Mouse (Mus musculus) olfactory bulb, adult 2 months (tissue): Measurements from ENCODE around the gene Bik. TPM values are rescaled to one million over a fixed set of nuclear protein-coding genes. Genes with fewer than 3 reads are reported as not detected.

Source experiments
- H3K27ac ChIP-seq: fragments of 200-500 bp; 2 replicates; pipeline ENCODE4 v1.5.1; 2012; ENCODE audit warnings: low read depth, low read length; ENCODE audit not compliant: insufficient read depth
- H3K4me1 ChIP-seq: fragments of 200-500 bp; 2 replicates; pipeline ENCODE4 v1.6.1; 2012; ENCODE audit warnings: low read length; ENCODE audit not compliant: control insufficient read depth, insufficient read depth
- H3K4me3 ChIP-seq: fragments of 200-500 bp; 2 replicates; pipeline ENCODE4 v1.5.1; 2012; ENCODE audit warnings: mild to moderate bottlenecking, low read depth, low read length, moderate library complexity; ENCODE audit not compliant: insufficient read depth
- CTCF ChIP-seq: fragments of 200-500 bp; IDR thresholded peaks from 2 replicates; pipeline ENCODE4 v1.5.1; 2012; ENCODE audit warnings: low read depth, mild to moderate bottlenecking, low read length, moderate library complexity; ENCODE audit not compliant: insufficient read depth
- POLR2A ChIP-seq: fragments of 200-500 bp; IDR thresholded peaks from 2 replicates; pipeline ENCODE4 v1.6.1; 2012; ENCODE audit warnings: mild to moderate bottlenecking, low read depth, low read length, moderate library complexity; ENCODE audit not compliant: insufficient read depth
- WGBS: fragments of 180-500 bp; shearing (Covaris S2); methylation state at CpG from one replicate; pipeline ENCODE4 v1.1.7; 2018; 5-methylcytosine and 5-hydroxymethylcytosine counted together
- polyA plus RNA-seq: library from polyadenylated mRNA; stranded (reverse); fragments of >200 nt; gene quantifications from 2 replicates; pipeline ENCODE4 v1.2.4, GENCODE M21; 2012; ENCODE audit warnings: low replicate concordance; ENCODE audit not compliant: missing spikeins, insufficient read depth, insufficient read length

The Bik gene
- polyA plus RNA-seq, 1 experiment: not detected

DNA sequence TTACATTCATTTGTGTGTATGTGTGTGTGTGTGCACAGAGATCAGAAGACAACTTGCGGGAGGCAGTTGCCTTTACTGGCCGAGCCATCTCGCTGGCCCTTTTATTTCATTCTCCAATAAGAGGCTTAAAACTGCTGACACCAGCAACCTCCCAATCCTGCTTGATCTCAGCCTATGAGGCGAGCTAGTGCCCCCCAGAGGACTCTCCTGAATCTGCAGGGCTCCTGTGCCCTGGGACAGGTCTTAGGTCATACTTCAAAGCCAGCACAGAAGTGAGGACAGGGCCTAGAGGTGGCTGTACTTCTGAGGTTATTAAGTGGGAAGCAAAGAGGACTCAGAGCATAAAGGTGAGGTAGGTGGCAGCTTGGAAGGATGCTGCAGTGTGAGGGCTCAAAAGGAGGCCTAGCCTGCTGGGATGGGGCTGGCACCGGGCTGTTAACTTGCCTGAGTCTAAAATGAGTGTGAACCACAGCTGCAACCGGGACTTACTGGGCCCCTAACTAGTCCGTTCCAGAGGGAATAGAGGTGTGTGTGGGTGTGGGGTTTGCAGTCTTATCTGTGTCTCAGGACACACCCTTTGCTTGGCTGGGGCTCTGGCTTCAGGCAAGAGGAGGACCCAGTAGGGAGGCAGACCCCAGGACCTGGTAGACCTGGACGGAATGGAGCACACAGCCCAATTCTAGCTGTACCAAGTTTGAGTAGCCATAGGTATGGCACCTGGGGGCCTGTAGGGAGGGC, 56.9 kb downstream of the Bik start:
- 74% methylated on average over 8 of the region's 8 CpGs for WGBS
- no peak overlapping the region for H3K4me3 ChIP-seq
- no peak for TF ChIP-seq CTCF
- no peak for TF ChIP-seq POLR2A
- H3K4me1 ChIP-seq: no peaks in the 10 kb centered on the region
- no peak overlapping the region for H3K27ac ChIP-seq

GRCm38 (mm10) chr15:83584741-83585220, 58.1 kb downstream of the Bik start:
- no peak overlapping the region for H3K4me3 ChIP-seq
- TF ChIP-seq POLR2A (no peak), CTCF (no peak)
- 95% methylated on average over 6 of the region's 6 CpGs for WGBS
- no peak overlapping the region for H3K27ac ChIP-seq
- no peaks in the 10 kb centered on the region for H3K4me1 ChIP-seq

- H3K4me1 ChIP-seq: peaks cover 21% of the 10 kb centered on the region
- H3K4me3 ChIP-seq: no peak overlapping the region
- no peak overlapping the region for H3K27ac ChIP-seq
- TF ChIP-seq CTCF (no peak), POLR2A (no peak)
- 89% methylated on average over 4 of the region's 4 CpGs for WGBS
These were observed 64.2 kb downstream of the Bik start for GRCm38 (mm10) chr15:83590841-83591240.

DNA sequence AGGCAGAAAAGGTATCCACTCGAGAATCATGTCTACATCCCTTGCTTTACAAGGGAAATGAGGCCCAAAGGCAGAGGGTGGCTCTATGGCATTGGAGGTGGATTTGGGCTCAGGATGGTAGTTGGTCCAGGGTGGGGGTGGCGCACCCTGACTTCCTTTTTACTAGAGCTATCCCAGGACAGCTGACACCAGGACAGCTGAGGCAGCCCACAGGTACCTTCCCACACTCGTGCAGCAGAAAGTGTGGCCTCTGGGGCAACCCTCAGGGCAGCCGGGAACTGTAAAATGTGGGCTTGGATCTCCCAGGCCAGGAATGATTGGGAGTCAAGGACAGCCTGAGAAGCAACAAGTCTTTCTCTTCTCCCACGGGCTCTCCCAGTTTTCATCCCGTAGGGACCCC, 65.1 kb downstream of the Bik start:
- no peak overlapping the region for H3K27ac ChIP-seq
- TF ChIP-seq CTCF: no peak
- TF ChIP-seq POLR2A: no peak
- 85% methylated on average over 6 of the region's 6 CpGs for WGBS
- no peak overlapping the region for H3K4me3 ChIP-seq
- H3K4me1 ChIP-seq: peaks cover 21% of the 10 kb centered on the region

GRCm38 (mm10) chr15:83592260-83593188, 65.9 kb downstream of the Bik start:
- 87% methylated on average over 8 of the region's 8 CpGs for WGBS
- Histone ChIP-seq H3K4me1 (peaks cover 21% of the 10 kb centered on the region), H3K4me3 (no peak overlapping the region), H3K27ac (no peak overlapping the region)
- TF ChIP-seq CTCF (no peak), POLR2A (no peak)

- no peak overlapping the region for H3K27ac ChIP-seq
- no peak overlapping the region; the same call in 1 of the 2 replicates for H3K4me3 ChIP-seq
- TF ChIP-seq CTCF (no peak), POLR2A (no peak)
- peaks cover 21% of the 10 kb centered on the region for H3K4me1 ChIP-seq
These were observed 66.5 kb downstream of the Bik start for GRCm38 (mm10) chr15:83593189-83593585.

GRCm38 (mm10) chr15:83593702-83594512, 67.2 kb downstream of the Bik start:
- peaks cover 21% of the 10 kb centered on the region for H3K4me1 ChIP-seq
- TF ChIP-seq POLR2A (no peak), CTCF (no peak)
- H3K4me3 ChIP-seq: peak overlapping the region; percentile 96
- no peak overlapping the region for H3K27ac ChIP-seq
- WGBS: 14% methylated on average over 19 of the region's 19 CpGs

Other genes with a start within 250 kb of the Bik start
- gene Arfgap3, start 176.6 kb upstream of the Bik start, polyA plus RNA-seq: not detected in 2 replicates
- gene Pacsin2, start 62.3 kb upstream of the Bik start, polyA plus RNA-seq: 149 TPM in 1 of 2 replicates, not detected in the other
- not detected in 2 replicates for gene Ttll1, start 16.0 kb upstream of the Bik start, polyA plus RNA-seq
- gene Tspo, start 36.7 kb downstream of the Bik start, polyA plus RNA-seq: not detected in 2 replicates
- not detected in 2 replicates for gene Mcat, start 36.9 kb downstream of the Bik start, polyA plus RNA-seq
- gene Ttll12, start 68.3 kb downstream of the Bik start, polyA plus RNA-seq: not detected in 2 replicates
- not detected in 2 replicates for gene Scube1, start 198.2 kb downstream of the Bik start, polyA plus RNA-seq